Mouse (Mus musculus) CH12.LX (cell line): ENCODE data around the gene Dido1.

Experiments used
- CTCF ChIP-seq, 2 experiments: IDR thresholded peaks in 1 of 2; conservative IDR thresholded peaks in 1 of 2; 2 replicates each; pipeline ENCODE4 v1.5.1; 2011 to 2012; ENCODE audit warnings: low read depth in 2 of 2, low read length in 2 of 2, improper control_type of control experiment in 1 of 2, inconsistent platforms in 1 of 2, mild to moderate bottlenecking in 1 of 2, moderate library complexity in 1 of 2
- ELF1 ChIP-seq: IDR thresholded peaks from 2 replicates; pipeline ENCODE4 v1.6.1; 2014; ENCODE audit warnings: low read depth, mild to moderate bottlenecking, inconsistent platforms, low read length, improper control_type of control experiment
- RAD21 ChIP-seq: IDR thresholded peaks from 2 replicates; pipeline ENCODE4 v1.6.1; 2011; ENCODE audit warnings: low read depth, mild to moderate bottlenecking, low read length, improper control_type of control experiment, moderate library complexity

DNA sequence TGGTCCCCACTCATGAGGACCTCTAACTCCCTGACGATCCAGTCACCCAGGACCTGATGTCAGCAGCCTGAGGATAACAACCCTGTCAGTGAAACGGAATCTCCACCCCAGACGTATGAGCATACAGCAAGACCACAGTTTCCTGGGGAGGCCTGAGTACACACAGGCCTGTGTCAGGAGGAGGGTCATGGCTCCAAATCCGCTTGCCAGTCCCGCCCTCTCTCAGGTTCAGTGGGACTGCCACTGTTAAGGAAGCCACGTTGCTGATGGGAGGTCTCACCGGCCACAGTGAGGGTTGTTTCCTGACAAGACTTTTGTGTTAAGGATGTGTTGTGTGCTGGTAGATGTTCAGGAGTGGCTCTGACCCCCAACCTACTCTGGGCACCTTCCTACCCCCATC, 31.6 kb upstream of the Dido1 start:
- TF ChIP-seq RAD21 (no peak), CTCF (conservative IDR thresholded peaks at IDR 0.05 in 1 of 2, IDR thresholded peaks at IDR 0.05 in 1 of 2; ENCODE audit: low read depth in 2 of 2, low read length in 2 of 2) (no peak), ELF1 (no peak)
